Mouse (Mus musculus): Measurements from ENCODE around the gene Rabep1.

Gene Rabep1

GRCm38 (mm10) chr11:70831201-70831600, 13.4 kb upstream of the Rabep1 start:
- 47% methylated on average over 3 of the region's 3 CpGs for WGBS

- 71% methylated on average over 3 of the region's 3 CpGs for WGBS
Measured at GRCm38 (mm10) chr11:70833831-70834230, 10.7 kb upstream of the Rabep1 start.

- WGBS, result 45% methylated on average over 6 of the region's 6 CpGs
Measured at GRCm38 (mm10) chr11:70835381-70835831, 9.2 kb upstream of the Rabep1 start.

- 94% methylated on average over 3 of the region's 3 CpGs for WGBS
Measured at GRCm38 (mm10) chr11:70837031-70837430, 7.5 kb upstream of the Rabep1 start.

- 58% methylated on average over 2 of the region's 2 CpGs for WGBS
Measured at GRCm38 (mm10) chr11:70838610-70839009, 6.0 kb upstream of the Rabep1 start.

DNA sequence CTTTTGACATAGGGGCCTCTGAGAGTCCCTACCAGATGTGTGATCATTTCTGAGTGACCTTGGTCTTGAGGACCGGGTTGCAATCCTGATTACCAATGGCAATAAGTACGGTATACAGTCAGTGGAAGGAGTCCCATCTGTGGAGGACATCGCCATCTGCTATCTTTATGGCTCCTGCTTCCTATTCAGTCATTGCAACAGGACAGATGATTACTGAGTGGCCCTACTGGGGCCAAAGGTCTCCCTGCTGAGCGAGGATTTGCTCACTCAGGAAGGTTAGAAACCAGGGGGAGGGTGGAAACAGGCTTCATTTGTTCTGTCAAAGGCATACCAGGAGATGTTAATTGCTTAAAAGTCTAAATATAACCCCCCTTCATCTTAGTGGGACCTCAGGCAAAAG, 1.6 kb upstream of the Rabep1 start:
- WGBS, result 90% methylated on average over 4 of the region's 4 CpGs

- WGBS, result 14% methylated on average over 12 of the region's 12 CpGs
Measured at GRCm38 (mm10) chr11:70843701-70844551, 652 bp upstream of the Rabep1 start.

- WGBS, result 3% methylated on average over 19 of the region's 19 CpGs
Measured at GRCm38 (mm10) chr11:70845457-70845978, 940 bp downstream of the Rabep1 start.

DNA sequence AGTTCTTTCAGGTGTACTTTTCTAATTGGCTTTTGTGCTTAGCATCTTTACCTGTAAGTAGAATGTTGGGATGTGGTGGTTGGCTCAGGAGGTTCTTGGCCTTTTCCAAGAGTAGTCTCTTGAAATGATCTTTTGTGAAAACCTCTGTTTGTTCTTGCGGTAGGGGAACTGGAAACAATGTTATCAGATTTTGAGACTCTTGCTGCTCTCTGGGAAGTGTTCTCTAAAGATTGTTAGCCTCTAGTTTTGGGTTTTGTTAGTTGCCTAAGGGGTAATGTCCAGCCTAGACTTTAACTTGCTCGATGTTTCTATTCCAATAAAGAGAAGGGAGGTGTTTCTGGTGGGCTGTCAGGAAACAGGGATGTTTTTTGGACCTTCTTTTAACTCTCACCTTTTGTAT, 1.5 kb downstream of the Rabep1 start:
- 19% methylated on average over 2 of the region's 2 CpGs for WGBS

GRCm38 (mm10) chr11:70860371-70860770, 15.8 kb downstream of the Rabep1 start:
- WGBS, result 68% methylated on average over 1 of the region's 1 CpGs

DNA sequence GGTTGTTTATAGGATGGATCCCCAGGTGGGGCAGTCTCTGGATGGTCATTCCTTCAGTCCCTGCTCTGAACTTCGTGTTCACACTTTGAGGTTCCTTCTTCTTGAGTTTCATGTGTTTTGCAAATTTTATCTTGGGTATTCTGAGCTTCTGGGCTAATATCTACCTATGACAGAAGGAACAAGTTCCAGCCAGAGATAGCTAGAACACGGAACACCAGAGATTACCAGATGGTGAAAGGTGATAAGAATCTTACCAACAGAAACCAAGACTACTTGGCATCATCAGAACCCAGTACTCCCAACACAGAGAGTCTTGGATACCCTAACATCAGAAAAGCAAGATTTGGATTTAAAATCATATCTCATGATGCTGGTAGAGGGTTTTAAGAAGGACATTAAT, 18.6 kb downstream of the Rabep1 start:
- WGBS, result 79% methylated on average over 2 of the region's 2 CpGs

DNA sequence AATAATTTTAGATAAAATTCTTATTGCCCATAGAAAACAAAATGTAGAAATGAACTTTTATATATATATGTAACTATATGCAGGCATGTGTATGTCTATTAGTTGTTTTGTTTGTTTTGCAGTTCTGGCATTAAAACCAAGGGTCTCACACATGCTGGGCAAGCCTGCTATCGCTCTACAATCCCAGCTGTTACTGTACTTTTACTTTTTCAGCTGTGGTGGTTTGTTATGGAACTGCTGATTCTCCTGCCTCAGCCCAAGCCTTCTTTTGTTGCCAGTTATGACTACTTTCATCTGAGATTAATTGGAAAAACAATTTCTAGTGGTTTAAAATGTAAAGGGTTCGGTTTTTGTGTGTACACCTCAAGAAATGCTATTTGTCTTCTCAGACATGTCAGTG, 20.6 kb downstream of the Rabep1 start:
- 94% methylated on average over 2 of the region's 2 CpGs for WGBS

GRCm38 (mm10) chr11:70869263-70869662, 24.7 kb downstream of the Rabep1 start:
- 89% methylated on average over 3 of the region's 3 CpGs for WGBS

DNA sequence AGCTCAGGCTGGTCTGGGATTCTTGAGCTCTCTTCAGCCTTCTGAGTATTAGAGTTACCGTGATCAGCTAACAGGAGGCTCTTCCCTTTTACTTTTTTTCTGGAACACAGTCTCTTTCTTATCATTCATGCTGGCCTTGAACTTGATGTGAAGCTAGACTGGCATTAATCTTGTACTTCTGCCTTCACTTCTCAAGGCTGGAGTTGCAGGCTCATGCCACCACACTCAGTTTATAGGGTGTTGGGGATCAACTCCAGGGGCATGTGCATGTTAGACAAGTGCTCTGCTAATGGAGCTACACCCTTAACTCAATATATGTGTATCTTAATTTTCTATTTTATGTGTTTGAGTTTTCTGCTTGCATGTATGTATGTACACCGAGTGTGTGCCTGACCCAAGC, 25.2 kb downstream of the Rabep1 start:
- 81% methylated on average over 2 of the region's 2 CpGs for WGBS

GRCm38 (mm10) chr11:70870407-70870806, 25.8 kb downstream of the Rabep1 start:
- 78% methylated on average over 1 of the region's 1 CpGs for WGBS

- WGBS, result 79% methylated on average over 1 of the region's 1 CpGs
Measured at GRCm38 (mm10) chr11:70871110-70871509, 26.5 kb downstream of the Rabep1 start.

GRCm38 (mm10) chr11:70871766-70872330, 27.3 kb downstream of the Rabep1 start:
- WGBS, result 84% methylated on average over 3 of the region's 3 CpGs

DNA sequence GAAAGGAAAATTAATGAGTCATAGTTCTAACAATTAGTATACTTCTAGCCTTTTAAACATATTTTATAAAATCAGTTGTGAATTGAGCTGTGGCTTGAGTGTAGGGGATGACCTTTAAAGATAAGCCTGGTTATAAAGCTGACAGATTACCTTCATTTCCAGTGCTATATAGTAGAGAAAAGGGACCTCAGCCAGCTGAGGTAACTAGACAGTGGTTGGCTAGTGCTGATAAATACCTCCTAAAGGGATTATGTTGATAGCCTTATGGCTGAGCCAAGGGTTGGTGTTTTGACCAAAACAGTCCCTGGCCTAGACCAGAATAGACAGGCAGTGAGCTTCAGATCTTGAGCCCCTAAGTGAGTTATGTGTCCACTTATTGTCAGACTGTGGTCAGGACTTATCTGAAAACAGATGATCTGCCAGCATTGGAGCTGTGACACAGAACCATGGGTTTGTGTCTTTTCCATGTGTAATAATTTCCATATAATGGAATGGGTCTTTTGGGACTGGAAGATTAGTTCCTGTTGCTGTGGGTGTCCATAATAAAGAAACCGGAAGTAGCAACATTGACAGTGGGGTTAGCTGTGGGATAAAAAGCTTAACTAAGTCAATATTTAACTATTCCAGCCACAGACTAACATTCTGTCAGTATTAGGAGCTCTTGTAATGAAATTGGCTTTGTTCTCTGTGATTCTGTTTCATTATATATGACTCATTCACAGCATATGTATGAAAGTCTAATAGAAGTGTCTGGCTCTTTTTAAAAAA, 29.5 kb downstream of the Rabep1 start:
- 66% methylated on average over 1 of the region's 1 CpGs for WGBS

GRCm38 (mm10) chr11:70877670-70878069, 33.1 kb downstream of the Rabep1 start:
- WGBS, result 67% methylated on average over 7 of the region's 7 CpGs

DNA sequence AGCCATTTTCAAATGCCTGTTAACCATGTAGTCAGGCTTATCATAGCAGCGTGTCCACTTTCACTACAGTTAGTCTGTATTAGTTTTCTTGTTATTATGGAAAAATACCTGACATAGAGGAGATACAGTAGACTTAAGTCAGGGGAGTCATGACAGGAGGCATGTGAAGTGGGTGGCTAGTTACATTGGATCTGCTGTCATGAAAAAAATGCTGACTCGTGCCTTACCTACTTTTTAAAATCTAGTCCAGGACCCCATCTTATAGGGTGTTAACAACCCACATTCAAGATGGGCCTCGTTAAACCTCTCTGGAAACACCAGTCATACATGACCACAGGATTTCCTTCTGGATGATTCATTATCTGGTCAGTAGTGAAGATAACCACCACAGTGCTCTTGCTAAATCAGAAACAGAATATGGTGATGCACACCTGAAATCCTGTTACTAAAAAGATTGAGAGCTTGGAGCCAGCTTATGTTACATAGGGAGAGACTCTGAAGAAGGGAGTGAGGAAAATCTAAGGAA, 38.4 kb downstream of the Rabep1 start:
- WGBS, result 84% methylated on average over 3 of the region's 3 CpGs

- 72% methylated on average over 2 of the region's 2 CpGs for WGBS
Measured at GRCm38 (mm10) chr11:70890643-70891042, 46.1 kb downstream of the Rabep1 start.

DNA sequence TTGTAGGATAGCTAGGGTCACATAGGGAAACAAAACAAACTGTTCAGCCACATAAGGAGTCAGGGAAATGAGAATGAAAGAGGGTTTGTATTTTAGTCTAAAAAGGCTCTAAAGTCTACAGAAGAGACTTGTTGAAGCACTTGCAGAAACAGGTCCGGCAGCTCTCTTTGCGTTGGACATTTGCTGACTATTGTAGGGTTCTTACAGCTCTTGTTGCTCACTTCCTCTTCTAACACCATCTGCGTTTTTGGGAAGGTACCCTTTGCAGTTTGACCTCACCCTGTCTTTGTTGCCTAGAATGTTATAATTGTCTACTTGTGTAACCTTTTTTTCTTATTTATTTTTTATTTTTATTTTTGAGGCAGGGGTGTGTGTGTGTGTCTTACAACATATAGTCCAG, 53.1 kb downstream of the Rabep1 start:
- WGBS, result 62% methylated on average over 3 of the region's 3 CpGs

Measured in cerebral cortex, adult 2 months (tissue).